Mouse (Mus musculus) cerebellum, adult 2 months (tissue): ENCODE results near the gene Sema4a. TPM values are rescaled to one million over a fixed set of nuclear protein-coding genes. Genes with fewer than 3 reads are reported as not detected.

Source experiments
- DNase-seq, 2 experiments: peaks; one replicate each; pipeline ENCODE4 v3.0.0; 2021
- H3K27ac ChIP-seq: fragments of 200-500 bp; 2 replicates; pipeline ENCODE4 v1.5.1; 2012; ENCODE audit warnings: low read length, control low read depth, inconsistent platforms; ENCODE audit not compliant: insufficient read depth
- H3K27me3 ChIP-seq: fragments of 200-500 bp; 2 replicates; pipeline ENCODE4 v1.6.1; 2012; ENCODE audit warnings: inconsistent platforms, mild to moderate bottlenecking, low read length, moderate library complexity; ENCODE audit not compliant: control insufficient read depth, insufficient read depth
- H3K4me1 ChIP-seq: fragments of 200-500 bp; 2 replicates; pipeline ENCODE4 v1.6.1; 2011; ENCODE audit warnings: low read length; ENCODE audit not compliant: control insufficient read depth, insufficient read depth
- H3K4me3 ChIP-seq: fragments of 200-500 bp; replicated peaks from 2 replicates; pipeline ENCODE3; 2011; ENCODE audit warnings: mild to moderate bottlenecking, low read depth, low read length, control low read depth; ENCODE audit not compliant: insufficient read depth
- CTCF ChIP-seq: fragments of 200-500 bp; IDR thresholded peaks from 2 replicates; pipeline ENCODE4 v1.5.1; 2011; ENCODE audit warnings: low read depth, mild to moderate bottlenecking, control low read depth, low read length, moderate library complexity, borderline replicate concordance; ENCODE audit not compliant: insufficient read depth
- POLR2A ChIP-seq: fragments of 200-500 bp; IDR thresholded peaks from 2 replicates; pipeline ENCODE4 v1.6.1; 2011; ENCODE audit warnings: low read length, control low read depth, borderline replicate concordance; ENCODE audit not compliant: insufficient read depth
- WGBS: fragments of 180-500 bp; shearing (Covaris S2); methylation state at CpG from one replicate; pipeline ENCODE4 v1.1.7; 2018; 5-methylcytosine and 5-hydroxymethylcytosine counted together
- polyA plus RNA-seq: library from polyadenylated mRNA; depleted of rRNA; stranded (reverse); fragments of >200 nt; gene quantifications from 2 replicates; pipeline ENCODE4 v1.2.3, GENCODE M21; 2012; rRNA removed

The Sema4a gene
- polyA plus RNA-seq: 31.6 and 31.8 TPM in 2 replicates

GRCm38 (mm10) chr3:88460983-88461696 is at the start of gene Sema4a:
Sema4a (minus strand) TSS chr3:88461182.
- 22% methylated on average over 12 of the region's 12 CpGs for WGBS
- no peak within 1 kb of the TSS for H3K27ac ChIP-seq
- no peak within 1 kb of the TSS for H3K4me3 ChIP-seq
- H3K27me3 ChIP-seq: no peaks in the 10 kb centered on the region
- TF ChIP-seq POLR2A (no peak), CTCF (no peak)
- H3K4me1 ChIP-seq: no peaks in the 10 kb centered on the region; the same call in 1 of the 2 replicates
- no peak for DNase-seq

- peaks cover 3% of the 10 kb centered on the region; the same call in 1 of the 2 replicates for H3K4me1 ChIP-seq
- peak within 1 kb of the TSS; percentile 68 for H3K27ac ChIP-seq
- TF ChIP-seq CTCF (peak; percentile 50; the same call in 1 of the 2 replicates), POLR2A (peak; percentile 68; the same call in 1 of the 2 replicates)
- peak; percentile 93 to 95 for DNase-seq
- no peaks in the 10 kb centered on the region for H3K27me3 ChIP-seq
- peak within 1 kb of the TSS; percentile 56 for H3K4me3 ChIP-seq
- 2% methylated on average over 31 of the region's 31 CpGs for WGBS
Measured at GRCm38 (mm10) chr3:88509692-88510420, 48.9 kb upstream of the Sema4a start, which contains the start of gene Lmna. Lmna (minus strand) TSS chr3:88509956.

DNA sequence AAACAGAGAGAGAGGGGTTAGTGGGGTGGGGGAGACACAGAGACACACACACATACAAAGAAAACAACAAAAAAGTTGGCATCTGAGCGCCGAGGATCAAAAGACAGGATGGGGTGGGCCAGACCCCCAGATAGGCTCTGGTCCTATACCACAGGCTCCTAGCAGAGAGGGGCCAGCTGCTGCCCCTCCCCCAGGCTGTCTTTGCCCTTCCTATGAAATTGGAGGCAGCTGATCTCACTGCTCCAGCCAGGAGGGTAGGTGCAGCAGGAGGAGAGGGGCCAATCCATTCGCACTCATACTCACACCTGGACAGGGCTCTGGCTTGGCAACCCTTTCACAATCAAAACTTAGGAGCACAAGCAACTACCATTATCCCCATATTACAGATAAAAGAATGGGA is 48.3 kb upstream of the Sema4a start:
- Histone ChIP-seq H3K4me3 (peak overlapping the region; percentile 56), H3K27ac (peak overlapping the region; percentile 68; the same call in 1 of the 2 replicates), H3K27me3 (no peaks in the 10 kb centered on the region), H3K4me1 (peaks cover 3% of the 10 kb centered on the region; the same call in 1 of the 2 replicates)
- TF ChIP-seq CTCF (no peak), POLR2A (no peak)
- DNase-seq: no peak
- WGBS: 61% methylated on average over 3 of the region's 3 CpGs

DNA sequence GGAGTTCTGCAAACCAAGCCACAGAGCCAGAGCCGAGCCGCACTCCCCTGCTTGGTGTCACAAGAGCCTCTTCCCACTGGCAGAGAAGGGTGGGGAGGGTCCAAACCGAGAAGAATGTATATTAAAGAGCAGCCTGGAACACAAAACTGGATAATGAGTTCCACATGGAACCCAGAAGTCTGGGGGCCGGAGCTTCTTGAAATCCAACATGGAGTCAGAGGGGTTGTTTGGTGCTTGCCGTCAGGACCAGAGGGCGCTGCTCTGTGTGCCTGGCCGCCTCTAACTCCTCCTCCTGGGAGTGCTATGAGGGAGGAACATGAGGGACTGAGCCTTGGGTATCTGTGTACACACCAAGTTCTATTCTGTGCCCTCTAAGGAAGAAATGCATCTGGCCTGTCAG is 44.8 kb upstream of the Sema4a start:
- Histone ChIP-seq H3K27ac (no peak overlapping the region), H3K4me1 (peaks cover 14% of the 10 kb centered on the region), H3K4me3 (no peak overlapping the region), H3K27me3 (no peaks in the 10 kb centered on the region)
- WGBS: 63% methylated on average over 7 of the region's 7 CpGs
- TF ChIP-seq POLR2A (no peak), CTCF (no peak)
- DNase-seq: no peak

- Histone ChIP-seq H3K27ac (no peak overlapping the region), H3K4me3 (no peak overlapping the region), H3K4me1 (peaks cover 17% of the 10 kb centered on the region), H3K27me3 (no peaks in the 10 kb centered on the region)
- no peak for TF ChIP-seq POLR2A
- TF ChIP-seq CTCF: no peak
- WGBS: 76% methylated on average over 6 of the region's 6 CpGs
- DNase-seq: no peak
Measured at GRCm38 (mm10) chr3:88505081-88505480, 44.1 kb upstream of the Sema4a start.

DNA sequence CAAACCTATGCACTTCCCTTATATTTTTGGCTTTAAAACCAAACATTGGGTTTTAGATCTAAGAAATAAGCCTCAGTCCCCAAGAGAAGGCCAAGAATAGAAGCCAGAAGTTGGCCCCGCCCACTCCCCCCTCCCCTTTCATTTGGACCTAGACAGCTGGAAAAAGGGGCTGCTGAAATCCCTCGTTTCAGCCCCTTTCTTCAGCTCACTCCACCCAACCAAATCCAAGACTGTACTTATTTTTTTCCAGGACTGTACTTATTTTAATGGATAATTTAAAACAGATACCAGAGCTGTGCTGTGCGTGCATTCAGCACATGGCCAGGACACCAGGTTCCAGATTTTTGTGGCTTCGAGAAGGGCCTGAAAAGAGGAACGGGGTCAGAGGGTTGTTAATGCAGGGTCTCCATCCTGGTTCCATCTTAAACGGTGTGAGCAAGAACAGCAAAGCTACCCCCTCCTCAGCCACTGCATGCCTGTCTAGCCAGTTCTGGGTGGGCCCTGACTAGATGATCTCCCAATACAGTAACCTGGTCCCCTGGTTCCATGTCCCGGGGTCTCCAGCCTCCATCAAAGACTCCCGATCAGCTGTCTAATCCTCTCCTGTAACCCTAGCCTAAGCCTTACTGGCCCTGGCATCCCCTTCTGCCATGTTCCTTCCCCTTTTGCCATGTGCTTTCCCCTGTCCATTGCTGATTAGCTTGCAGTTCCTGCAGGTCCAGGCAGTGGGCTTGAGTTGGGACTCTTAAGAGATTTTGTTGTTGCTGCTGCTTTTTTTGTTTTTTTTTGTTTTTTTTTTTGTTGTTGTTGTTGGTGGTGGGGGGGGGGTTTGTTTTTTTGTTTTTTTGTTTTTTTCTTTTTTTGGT is 43.1 kb upstream of the Sema4a start:
- no peak overlapping the region for H3K27ac ChIP-seq
- WGBS: 64% methylated on average over 8 of the region's 8 CpGs

DNA sequence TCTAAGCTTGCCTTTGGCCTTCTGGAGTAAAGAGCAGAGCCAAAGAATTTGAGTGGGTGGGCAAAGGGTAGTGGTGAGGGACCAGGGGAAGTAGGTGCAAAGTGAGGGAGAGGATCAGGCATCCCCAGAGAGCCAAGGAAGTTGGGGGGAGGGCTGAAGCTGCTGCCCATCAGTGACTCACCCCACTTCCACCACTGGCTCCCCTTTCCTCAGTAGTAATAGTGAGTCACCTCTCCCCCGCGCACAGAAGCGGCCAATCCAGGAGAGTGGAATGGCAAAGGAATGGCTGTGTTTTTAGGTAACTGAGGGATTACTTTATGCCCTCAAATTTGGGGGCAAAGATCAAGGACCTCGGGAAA is 42.5 kb upstream of the Sema4a start:
- peak overlapping the region; percentile 90 for H3K4me3 ChIP-seq
- no peaks in the 10 kb centered on the region for H3K27me3 ChIP-seq
- TF ChIP-seq CTCF: no peak
- 18% methylated on average over 4 of the region's 4 CpGs for WGBS
- no peak for DNase-seq
- H3K4me1 ChIP-seq: peaks cover 14% of the 10 kb centered on the region
- peak overlapping the region; percentile 35 for H3K27ac ChIP-seq

More for the DNA sequence above, 43.1 kb upstream of the Sema4a start:
- no peaks in the 10 kb centered on the region for H3K27me3 ChIP-seq
- no peak for TF ChIP-seq POLR2A
- no peak for TF ChIP-seq CTCF
- no peak for DNase-seq
- no peak overlapping the region for H3K4me3 ChIP-seq
- peaks cover 14% of the 10 kb centered on the region for H3K4me1 ChIP-seq
